Mouse (Mus musculus): ENCODE measurements around the gene Spa17. TPM values are rescaled to one million over a fixed set of nuclear protein-coding genes. Genes with fewer than 3 reads are reported as not detected.

Gene Spa17
- total and polyA plus RNA-seq, 3 experiments, result 0.46 to 2.6 TPM; not detected in 1

- H3K4me1 ChIP-seq (ENCODE audit: control insufficient read depth in 1 of 2, insufficient read depth in 2 of 2, low read length in 2 of 2), result peaks cover 17 to 19% of the 10 kb centered on the region in 2 experiments
- H3K36me3 ChIP-seq (ENCODE audit: control insufficient read depth in 1 of 2, insufficient read depth in 2 of 2, low read length in 2 of 2), result peaks cover 0 to 28% of the 10 kb centered on the region in 2 experiments; a peak in 2 of 4 replicates
- H3K4me3 ChIP-seq (ENCODE audit: control insufficient read depth in 1 of 2, insufficient read depth in 1 of 2, low read depth in 2 of 2, low read length in 2 of 2), result peak overlapping the region; percentile 53 to 76
Observed at GRCm38 (mm10) chr9:37614316-37614715, 794 bp upstream of the Spa17 start.

DNA sequence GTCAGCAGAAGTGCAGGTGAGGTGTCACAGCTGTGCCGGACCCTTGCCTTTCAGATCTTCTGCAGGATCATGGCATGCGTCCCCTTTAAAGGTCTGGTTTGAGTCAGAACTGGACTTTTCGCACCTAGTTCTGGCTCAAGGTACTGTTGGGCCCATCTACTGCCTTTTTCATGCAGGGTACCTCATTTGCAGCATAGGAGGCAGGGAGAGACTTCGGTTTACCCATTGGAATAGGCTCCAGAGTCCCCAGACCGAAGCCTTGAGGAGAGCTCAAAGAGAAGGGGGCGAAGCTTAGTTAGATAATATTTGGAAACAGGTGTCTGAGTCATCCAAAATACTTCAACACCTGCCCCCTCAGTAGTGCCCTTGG is 374 bp upstream of the Spa17 start:
- H3K4me1 ChIP-seq (ENCODE audit: control insufficient read depth in 1 of 2, insufficient read depth in 2 of 2, low read length in 2 of 2), result peaks cover 17 to 20% of the 10 kb centered on the region in 2 experiments
- peaks cover 0 to 28% of the 10 kb centered on the region in 2 experiments; a peak in 2 of 4 replicates for H3K36me3 ChIP-seq (ENCODE audit: control insufficient read depth in 1 of 2, insufficient read depth in 2 of 2, low read length in 2 of 2)
- TF ChIP-seq SMC3 (IDR thresholded peaks at IDR 0.05; ENCODE audit: low read depth, low read length) (no peak), NRF1 (IDR thresholded peaks at IDR 0.05; ENCODE audit: insufficient read depth, low read depth, low read length, poor library complexity, severe bottlenecking) (0 out of 2 replicates have a peak, but pooled peaks have one; percentile 4)
- peak overlapping the region; percentile 53 to 76 for H3K4me3 ChIP-seq (ENCODE audit: control insufficient read depth in 1 of 2, insufficient read depth in 1 of 2, low read depth in 2 of 2, low read length in 2 of 2)
- peak overlapping the region; percentile 53 for H3K27ac ChIP-seq (ENCODE audit: control insufficient read depth, low read depth, low read length)
- no peaks in the 10 kb centered on the region; the same call in 1 of the 2 replicates for H3K79me2 ChIP-seq (ENCODE audit: control insufficient read depth, insufficient read depth, low read length, poor library complexity)
- H3K9ac ChIP-seq (ENCODE audit: control insufficient read depth, low read depth, low read length, poor library complexity, severe bottlenecking), result peak overlapping the region; percentile 78
- H3K27me3 ChIP-seq (ENCODE audit: control insufficient read depth in 1 of 2, insufficient read depth in 2 of 2, low read length in 2 of 2), result no peaks in the 10 kb centered on the region
- no peak for DNase-seq (ENCODE audit: low read depth, low spot score)
- H3K9me3 ChIP-seq (replicated peaks; ENCODE audit: insufficient read depth, low read length), result no peaks in the 10 kb centered on the region

More at GRCm38 (mm10) chr9:37614316-37614715, 794 bp upstream of the Spa17 start:
- H3K9ac ChIP-seq (ENCODE audit: control insufficient read depth, low read depth, low read length, poor library complexity, severe bottlenecking), result peak overlapping the region; percentile 78
- no peak overlapping the region for H3K27ac ChIP-seq (ENCODE audit: control insufficient read depth, low read depth, low read length)
- no peak for DNase-seq (ENCODE audit: low read depth, low spot score)
- no peaks in the 10 kb centered on the region; the same call in 1 of the 2 replicates for H3K79me2 ChIP-seq (ENCODE audit: control insufficient read depth, insufficient read depth, low read length, poor library complexity)
- no peak for TF ChIP-seq GABPA (IDR thresholded peaks at IDR 0.05; ENCODE audit: low read depth, low read length)
- H3K27me3 ChIP-seq (ENCODE audit: control insufficient read depth in 1 of 2, insufficient read depth in 2 of 2, low read length in 2 of 2), result no peaks in the 10 kb centered on the region
- H3K9me3 ChIP-seq (replicated peaks; ENCODE audit: insufficient read depth, low read length), result no peaks in the 10 kb centered on the region

GRCm38 (mm10) chr9:37609558-37609957 is 4.0 kb downstream of the Spa17 start:
- peaks cover 0 to 29% of the 10 kb centered on the region in 2 experiments; a peak in 2 of 4 replicates for H3K36me3 ChIP-seq (ENCODE audit: control insufficient read depth in 1 of 2, insufficient read depth in 2 of 2, low read length in 2 of 2)
- H3K9me3 ChIP-seq (replicated peaks; ENCODE audit: insufficient read depth, low read length), result no peaks in the 10 kb centered on the region
- H3K4me3 ChIP-seq (ENCODE audit: control insufficient read depth in 1 of 2, insufficient read depth in 1 of 2, low read depth in 2 of 2, low read length in 2 of 2), result no peak overlapping the region
- peak; percentile 36 for DNase-seq (ENCODE audit: low read depth, low spot score)
- no peak overlapping the region for H3K9ac ChIP-seq (ENCODE audit: control insufficient read depth, low read depth, low read length, poor library complexity, severe bottlenecking)
- peaks cover 17 to 27% of the 10 kb centered on the region in 2 experiments for H3K4me1 ChIP-seq (ENCODE audit: control insufficient read depth in 1 of 2, insufficient read depth in 2 of 2, low read length in 2 of 2)
- no peaks in the 10 kb centered on the region for H3K27me3 ChIP-seq (ENCODE audit: control insufficient read depth in 1 of 2, insufficient read depth in 2 of 2, low read length in 2 of 2)
- peak; percentile 8; the same call in 1 of the 2 replicates for TF ChIP-seq BHLHE40 (IDR thresholded peaks at IDR 0.05; ENCODE audit: borderline replicate concordance, low read depth, low read length)
- TF ChIP-seq RCOR1 (IDR thresholded peaks at IDR 0.05; ENCODE audit: low read depth, low read length), result peak; percentile 78
- TF ChIP-seq MYB (IDR thresholded peaks at IDR 0.05; ENCODE audit: low read depth, low read length), result no peak
- TF ChIP-seq ZKSCAN1 (IDR thresholded peaks at IDR 0.05; ENCODE audit: low read depth, low read length), result no peak
- TF ChIP-seq EP300 (IDR thresholded peaks at IDR 0.05; ENCODE audit: low read depth in 1 of 2, low read length in 2 of 2), result peak; percentile 61 to 62
- no peak for TF ChIP-seq HCFC1 (IDR thresholded peaks at IDR 0.05; ENCODE audit: low read depth, low read length)
- TF ChIP-seq MXI1 (IDR thresholded peaks at IDR 0.05; ENCODE audit: low read depth, low read length), result 0 out of 2 replicates have a peak, but pooled peaks have one; percentile 47
- TF ChIP-seq SIN3A (IDR thresholded peaks at IDR 0.05; ENCODE audit: low read length), result 0 out of 2 replicates have a peak, but pooled peaks have one; percentile 24
- peak; percentile 75 for TF ChIP-seq ETS1 (IDR thresholded peaks at IDR 0.05; ENCODE audit: low read depth, low read length)
- no peak for TF ChIP-seq ZMIZ1 (IDR thresholded peaks at IDR 0.05; ENCODE audit: low read depth, low read length)
- TF ChIP-seq GATA1 (IDR thresholded peaks at IDR 0.05; ENCODE audit: low read depth, low read length), result peak; percentile 54; the same call in 1 of the 2 replicates
- no peaks in the 10 kb centered on the region; the same call in 1 of the 2 replicates for H3K79me2 ChIP-seq (ENCODE audit: control insufficient read depth, insufficient read depth, low read length, poor library complexity)
- no peak overlapping the region for H3K27ac ChIP-seq (ENCODE audit: control insufficient read depth, low read depth, low read length)
